Mouse (Mus musculus): Measurements from ENCODE around the gene Loxl3. TPM values are rescaled to one million over a fixed set of nuclear protein-coding genes. Genes with fewer than 3 reads are reported as not detected.

The Loxl3 gene
- total RNA-seq (2023), result not detected

DNA sequence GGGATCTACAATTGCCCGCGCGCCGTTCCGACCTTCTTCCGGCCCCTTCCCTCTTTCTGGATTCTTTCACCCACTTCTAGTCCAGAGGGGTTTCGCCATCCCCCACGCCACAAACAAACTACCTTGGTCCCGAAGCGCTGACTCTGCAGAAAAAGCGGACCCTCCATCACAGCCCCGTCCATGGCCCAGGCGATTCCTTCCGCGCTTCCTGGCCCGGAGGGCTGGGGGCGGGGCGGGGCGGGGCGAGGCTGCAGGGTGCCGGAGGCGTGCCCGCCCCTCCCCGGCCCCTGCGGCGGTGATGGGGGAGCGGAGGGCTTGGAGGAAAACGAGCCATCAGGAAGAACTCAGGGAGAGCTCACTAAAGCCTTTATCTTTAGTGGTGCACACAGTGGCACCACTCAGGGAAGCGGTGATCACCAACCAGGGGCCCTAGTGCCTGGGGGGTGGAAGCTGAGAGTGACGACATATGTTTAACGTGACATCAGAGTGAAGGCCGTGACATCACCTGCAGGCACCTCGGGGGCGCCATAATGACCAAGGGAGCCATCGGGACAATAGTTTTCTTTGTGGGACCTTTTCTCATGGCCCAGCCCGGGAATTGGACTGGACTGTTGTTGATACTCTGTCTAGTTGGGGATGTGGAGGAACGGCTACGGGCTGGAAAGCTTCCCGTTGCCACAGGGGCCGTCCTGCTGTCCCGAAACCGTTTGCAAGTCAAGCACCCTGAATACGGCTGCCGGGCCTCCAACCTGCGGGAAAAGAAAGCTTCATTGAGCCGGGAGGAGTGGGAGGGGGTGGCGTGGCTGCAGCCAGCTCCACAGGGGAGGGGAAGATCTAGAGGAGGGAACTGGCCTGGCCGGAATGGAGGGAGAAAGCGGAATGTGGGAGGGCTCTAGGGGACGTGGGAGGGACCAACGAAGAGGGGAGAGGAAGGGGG lies at the start of gene Loxl3, which contains the start of gene Dok1:
Gene Loxl3, plus strand, starts transcription at position 925 of the 937 bp plus-strand sequence.
Gene Dok1, minus strand, starts transcription at position 223 of the 937 bp plus-strand sequence.

DNA sequence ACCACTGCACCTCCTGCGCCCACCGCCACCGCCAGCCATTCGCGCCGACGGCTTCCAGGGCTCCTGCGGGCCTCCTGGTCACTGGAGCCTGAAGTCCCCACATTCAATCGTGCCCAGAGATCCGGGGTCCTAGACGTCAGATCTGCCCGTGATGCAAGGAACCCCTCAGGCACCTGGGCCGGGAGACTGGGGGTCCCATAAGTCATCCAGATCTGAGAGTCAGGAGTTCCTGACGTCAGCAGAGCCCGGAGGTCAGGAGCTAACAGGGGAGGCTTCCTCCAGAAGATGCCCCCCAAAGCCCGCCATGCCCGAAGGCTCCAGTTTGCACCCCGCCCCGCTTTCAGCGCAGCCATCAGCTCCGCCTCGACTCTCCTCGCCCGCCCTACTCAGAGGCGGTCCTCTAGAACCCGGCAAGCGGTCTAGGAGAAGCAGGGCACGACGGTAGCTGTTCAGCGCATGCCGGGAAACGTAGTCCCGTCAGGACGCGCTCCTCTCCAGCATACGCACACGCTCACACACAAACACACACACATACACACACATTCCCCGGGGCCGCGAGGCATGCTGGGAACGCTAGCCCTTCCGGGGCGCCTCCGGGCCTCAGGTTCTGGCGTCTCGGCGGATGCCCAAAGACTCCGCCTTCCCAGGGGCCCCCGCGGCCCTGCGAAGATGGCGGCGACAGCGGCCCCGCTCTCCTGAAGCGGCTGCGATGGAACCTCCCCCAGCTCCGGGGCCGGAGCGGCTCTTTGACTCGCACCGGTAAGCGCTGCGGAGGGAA lies 20.3 kb downstream of the Loxl3 start, which contains the start of gene Aup1:
Gene Aup1, plus strand, starts transcription at position 448 of the 778 bp plus-strand sequence.

DNA sequence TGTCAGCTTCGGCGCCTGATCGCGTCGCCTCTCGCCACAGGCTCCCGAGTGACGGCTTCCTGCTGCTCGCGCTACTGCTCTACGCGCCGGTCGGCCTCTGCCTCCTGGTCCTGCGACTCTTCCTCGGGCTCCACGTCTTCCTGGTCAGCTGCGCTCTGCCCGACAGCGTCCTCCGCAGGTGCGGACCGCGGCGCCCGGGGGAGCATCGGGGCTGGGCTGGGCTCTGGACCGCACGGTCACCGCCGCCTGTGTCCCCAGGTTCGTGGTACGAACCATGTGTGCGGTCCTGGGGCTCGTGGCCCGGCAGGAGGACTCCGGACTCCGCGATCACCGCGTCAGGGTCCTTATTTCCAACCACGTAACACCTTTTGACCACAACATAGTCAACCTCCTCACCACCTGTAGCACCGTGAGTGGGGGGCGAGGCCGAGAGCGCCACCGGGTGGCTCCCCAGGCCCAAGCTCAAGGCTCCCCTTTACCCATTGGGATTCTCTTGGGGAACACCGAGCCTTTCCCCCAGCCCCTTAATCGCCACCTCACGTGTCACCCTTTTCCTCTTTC lies 21.0 kb downstream of the Loxl3 start, which contains the start of gene Htra2:
Gene Htra2, minus strand, starts transcription at position 403 of the 561 bp plus-strand sequence.

DNA sequence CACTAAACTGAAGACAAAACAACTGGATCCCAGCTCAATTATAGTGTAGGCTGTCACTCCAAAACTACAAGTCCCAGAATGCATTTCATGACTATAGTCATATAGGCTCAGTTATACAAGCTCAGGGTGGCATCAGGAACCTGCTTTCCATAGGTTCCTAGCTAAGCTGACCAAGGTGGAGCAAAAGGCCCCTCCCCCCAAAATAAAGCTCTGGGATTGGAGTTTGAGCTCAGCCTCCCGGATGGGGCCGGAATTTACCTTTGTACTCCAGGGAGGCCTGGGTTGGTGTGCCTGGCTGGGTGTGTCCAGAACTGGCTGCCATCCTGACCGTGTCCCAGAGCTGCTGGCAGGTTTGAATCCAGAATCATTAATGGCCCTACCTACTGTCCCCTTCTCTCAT lies 23.8 kb downstream of the Loxl3 start, which contains the start of gene Dqx1:
Gene Dqx1, plus strand, starts transcription at position 55 of the 400 bp plus-strand sequence.

DNA sequence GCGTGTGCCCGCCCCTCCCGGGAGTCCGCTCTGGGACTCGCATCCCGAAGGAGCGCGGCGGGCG lies 36.1 kb downstream of the Loxl3 start, which contains the start of gene Tlx2:
Gene Tlx2, minus strand, starts transcription at position 47 of the 64 bp plus-strand sequence.

DNA sequence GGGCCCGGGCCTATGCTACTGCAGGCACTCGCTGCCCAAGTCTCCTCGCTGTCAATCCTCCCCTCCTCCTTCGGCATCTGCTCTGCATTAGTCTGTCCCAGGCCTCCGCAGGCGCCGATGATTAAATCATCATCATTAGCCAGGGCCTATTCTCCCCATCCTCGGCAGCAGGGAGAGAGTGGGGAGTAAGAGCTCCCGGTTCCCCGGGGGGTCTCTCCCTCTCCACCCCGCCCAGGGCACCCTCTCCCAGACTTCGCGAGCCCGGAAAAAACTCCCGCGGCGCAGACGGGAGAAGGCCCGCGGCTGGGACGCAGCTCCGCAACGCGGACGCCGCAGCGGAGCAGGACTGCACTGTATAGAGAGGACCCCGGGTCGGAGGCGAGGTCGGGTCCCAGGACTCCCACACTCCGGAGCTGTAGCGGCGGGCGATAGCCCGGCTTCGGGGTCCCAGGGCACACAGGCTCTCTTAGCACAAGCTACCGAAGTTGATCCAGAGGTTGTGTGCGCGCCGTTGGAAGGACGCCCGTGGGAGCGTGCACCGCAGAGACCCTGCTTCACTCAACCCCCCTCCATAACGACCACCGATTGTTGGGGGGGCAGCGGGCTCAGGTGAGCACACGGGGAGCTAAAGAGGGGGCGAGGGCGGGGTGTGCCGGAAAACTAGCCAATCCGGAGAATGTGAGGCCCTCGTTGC lies 43.8 kb downstream of the Loxl3 start, which contains the start of gene Pcgf1:
Gene Pcgf1, plus strand, starts transcription at position 240 of the 694 bp plus-strand sequence.

DNA sequence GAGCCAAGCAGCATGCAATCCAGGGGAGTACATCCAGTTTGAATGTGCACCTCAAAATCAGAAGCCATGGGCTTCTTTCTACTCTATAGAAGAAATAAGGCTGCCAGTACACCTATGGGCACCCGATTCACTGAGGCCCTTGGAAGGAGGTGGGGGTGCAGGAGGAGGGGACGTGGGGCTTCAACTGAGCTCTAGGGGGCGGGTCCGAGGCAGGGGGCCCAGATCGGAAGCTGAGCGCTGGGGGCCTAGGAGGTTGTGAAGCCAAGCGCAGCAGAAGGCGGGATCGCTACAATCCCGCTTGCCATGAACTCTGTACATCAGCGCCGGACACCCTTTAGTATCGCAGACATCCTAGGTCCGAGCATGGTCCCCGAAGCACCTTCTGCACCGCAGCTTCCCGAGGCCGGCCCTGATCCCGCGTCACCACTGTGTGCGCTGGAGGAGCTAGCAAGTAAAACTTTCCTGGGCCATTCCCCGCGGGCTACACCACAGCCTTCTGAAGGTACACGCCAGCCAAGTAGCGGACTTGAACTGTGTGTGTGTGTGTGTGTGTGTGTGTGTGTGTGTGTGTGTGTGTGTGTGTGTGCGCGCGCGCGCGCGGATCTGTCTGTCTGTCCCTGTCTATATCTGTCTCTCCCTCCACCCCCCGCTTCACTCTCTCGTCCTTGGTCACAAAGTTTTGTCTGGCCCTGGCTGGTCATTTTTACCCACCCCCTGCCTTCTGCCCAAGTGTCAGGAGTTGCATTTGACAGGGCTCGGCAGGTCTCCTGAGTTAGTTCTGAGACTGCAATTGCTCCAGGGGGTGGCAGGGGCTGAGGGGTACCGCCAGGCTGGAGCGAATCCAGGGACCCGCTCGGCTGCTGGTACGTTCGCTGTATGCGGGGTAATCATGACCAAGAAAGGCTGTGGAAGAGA lies 52.4 kb downstream of the Loxl3 start, which contains the start of gene Lbx2:
Gene Lbx2, plus strand, starts transcription at position 247 of the 915 bp plus-strand sequence.

DNA sequence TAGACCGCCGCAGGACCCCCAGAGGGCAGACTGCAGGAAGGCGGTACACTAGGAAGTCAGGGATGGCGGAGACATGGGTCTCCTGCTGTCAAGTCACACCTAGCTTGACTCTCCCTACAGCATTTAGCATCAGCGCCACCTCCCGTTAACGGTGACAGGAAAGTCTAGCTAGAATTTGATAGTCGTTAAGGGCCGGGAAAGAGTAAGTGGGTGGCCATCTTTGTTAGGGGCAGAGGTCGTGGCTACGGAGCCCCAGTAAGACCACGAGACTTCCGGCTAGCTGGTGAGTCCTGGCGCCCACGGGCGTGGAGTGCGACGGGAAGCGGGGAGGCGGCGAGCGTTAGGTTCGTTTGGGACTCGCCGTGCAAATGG lies 67.3 kb downstream of the Loxl3 start, which contains the start of the genes Ccdc142 and Gm42688:
Gene Ccdc142, plus strand, starts transcription at position 286 of the 372 bp plus-strand sequence.
Gene Gm42688, plus strand, starts transcription at position 302 of the 372 bp plus-strand sequence.

Other genes starting within 250 kb of the Loxl3 start
- gene Sema4f, start 94.4 kb upstream of the Loxl3 start, total RNA-seq (2023), result 31.7 TPM
- gene M1ap, start 87.3 kb upstream of the Loxl3 start, total RNA-seq (2023), result not detected
- 20.4 TPM for gene Dok1, start 702 bp upstream of the Loxl3 start, total RNA-seq (2023)
- gene Aup1, start 20.3 kb downstream of the Loxl3 start, total RNA-seq (2023), result 325 TPM
- gene Htra2, start 21.1 kb downstream of the Loxl3 start, total RNA-seq (2023), result 27.9 TPM
- 15.2 TPM for gene Dqx1, start 23.7 kb downstream of the Loxl3 start, total RNA-seq (2023)
- gene Tlx2, start 36.1 kb downstream of the Loxl3 start, total RNA-seq (2023), result not detected
- gene Pcgf1, start 43.7 kb downstream of the Loxl3 start, total RNA-seq (2023), result 32.1 TPM
- gene Lbx2, start 52.2 kb downstream of the Loxl3 start, total RNA-seq (2023), result not detected
- 16.0 TPM for gene Ccdc142, start 67.4 kb downstream of the Loxl3 start, total RNA-seq (2023)
- 9.5 TPM for gene Gm42688, start 67.4 kb downstream of the Loxl3 start, total RNA-seq (2023)
- gene Mrpl53, start 74.9 kb downstream of the Loxl3 start, total RNA-seq (2023), result 28.5 TPM
- gene Mogs, start 81.3 kb downstream of the Loxl3 start, total RNA-seq (2023), result 33.9 TPM
- gene Wbp1, start 87.4 kb downstream of the Loxl3 start, total RNA-seq (2023), result 42.7 TPM
- 33.8 TPM for gene Ino80b, start 91.3 kb downstream of the Loxl3 start, total RNA-seq (2023)
- gene Rtkn, start 101.3 kb downstream of the Loxl3 start, total RNA-seq (2023), result not detected
- gene Wdr54, start 122.2 kb downstream of the Loxl3 start, total RNA-seq (2023), result not detected
- gene 1700003E16Rik, start 122.2 kb downstream of the Loxl3 start, total RNA-seq (2023), result not detected
- gene Dctn1, start 131.7 kb downstream of the Loxl3 start, total RNA-seq (2023), result 103 TPM
- not detected for gene Slc4a5, start 185.7 kb downstream of the Loxl3 start, total RNA-seq (2023)

Measured in CD8-positive naive resting alpha-beta T cell, adult 57 days (primary cell).